Mouse (Mus musculus) heart, adult 2 months (tissue): ENCODE measurements around the gene Gm20809. TPM values are rescaled to one million over a fixed set of nuclear protein-coding genes. Genes with fewer than 3 reads are reported as not detected.
"Not testable (repeated sequence)": the region's sequence is repeated elsewhere in the genome, so short reads cannot be mapped to it uniquely, and the experiment has no call there.

Experiments used
- DNase-seq, 2 experiments: peaks; one replicate each; pipeline ENCODE4 v3.0.0; 2021
- H3K27ac ChIP-seq: fragments of 200-600 bp; 2 replicates; pipeline ENCODE4 v1.8.1; 2022
- H3K27me3 ChIP-seq: fragments of 200-500 bp; 2 replicates; pipeline ENCODE4 v1.6.1; 2012; ENCODE audit warnings: mild to moderate bottlenecking, low read length, inconsistent platforms, mixed read lengths; ENCODE audit not compliant: control insufficient read depth, insufficient read depth
- H3K36me3 ChIP-seq: fragments of 200-500 bp; 2 replicates; pipeline ENCODE4 v1.6.1; 2012; ENCODE audit warnings: low read length, inconsistent platforms; ENCODE audit not compliant: control insufficient read depth, insufficient read depth
- H3K4me1 ChIP-seq: fragments of 200-500 bp; 2 replicates; pipeline ENCODE4 v1.6.1; 2011; ENCODE audit warnings: low read length; ENCODE audit not compliant: control insufficient read depth, insufficient read depth
- H3K4me3 ChIP-seq: fragments of 200-600 bp; 2 replicates; pipeline ENCODE4 v1.8.1; 2022
- H3K79me2 ChIP-seq: fragments of 200-500 bp; replicated peaks from 2 replicates; pipeline ENCODE4 v1.6.1; 2012; ENCODE audit warnings: mild to moderate bottlenecking, inconsistent platforms, low read length, moderate library complexity, mixed read lengths; ENCODE audit not compliant: control insufficient read depth, insufficient read depth
- H3K9ac ChIP-seq: fragments of 200-500 bp; 2 replicates; pipeline ENCODE4 v1.6.1; 2012; ENCODE audit warnings: low read depth, mild to moderate bottlenecking, control low read depth, inconsistent platforms, low read length, mixed read lengths
- WGBS: fragments of 180-500 bp; shearing (Covaris S2); methylation state at CpG from one replicate; pipeline ENCODE4 v1.1.7; 2018; 5-methylcytosine and 5-hydroxymethylcytosine counted together
- intact Hi-C: fragments of 180-260 bp; cut with DNase I; formaldehyde crosslinking; loops from one replicate; pipeline ENCODE4 v1.15.1; 2025
- long read RNA-seq: library from polyadenylated mRNA; stranded (forward); transcript quantifications from one replicate; pipeline ENCODE4 v2.0.0, GENCODE M21; 2021
- polyA plus RNA-seq: library from polyadenylated mRNA; depleted of rRNA; stranded (reverse); fragments of >200 nt; gene quantifications from 2 replicates; pipeline ENCODE4 v1.2.3, GENCODE M21; 2012; rRNA removed
- total RNA-seq, 2 experiments: library from RNA; stranded (reverse); gene quantifications; 2 replicates each; pipeline ENCODE4 v1.2.3; 2021

Gene Gm20809
- total RNA-seq (not detected), polyA plus RNA-seq (not detected in 2 replicates)
- long read RNA-seq: 0 reads

- H3K4me3 ChIP-seq, H3K36me3 ChIP-seq, DNase-seq, H3K27ac ChIP-seq, H3K27me3 ChIP-seq, intact Hi-C loops, H3K4me1 ChIP-seq, H3K79me2 ChIP-seq, H3K9ac ChIP-seq: not testable (repeated sequence)
- WGBS: no CpG with 5 or more reads among the region's 3 CpGs
These were observed at the start of gene Gm20809 for GRCm38 (mm10) chrY:24454757-24455156. Gene Gm20809, plus strand, starts transcription at chrY:24455057.
